Mouse (Mus musculus): ENCODE data around the gene Tmie.

GRCm38 (mm10) chr9:110896595-110896994 lies 16.7 kb upstream of the Tmie start:
- no peak for TF ChIP-seq USF1 (IDR thresholded peaks at IDR 0.05; ENCODE audit: low read depth)
- no peak for TF ChIP-seq POLR2A (IDR thresholded peaks at IDR 0.05; ENCODE audit: insufficient read length, low read depth)
- no peak for TF ChIP-seq POLR2AphosphoS2 (IDR thresholded peaks at IDR 0.05; ENCODE audit: insufficient read length, low read depth)
- no peak for TF ChIP-seq TCF12 (IDR thresholded peaks at IDR 0.05; ENCODE audit: insufficient read depth, poor library complexity, severe bottlenecking)
- no peak for TF ChIP-seq MAX (IDR thresholded peaks at IDR 0.05; ENCODE audit: low read depth)
- no peak for TF ChIP-seq MYOG (IDR thresholded peaks at IDR 0.05; ENCODE audit: control insufficient read depth in 1 of 3, insufficient read depth in 1 of 3, insufficient read length in 2 of 3, low read depth in 2 of 3)
- no peak for TF ChIP-seq CEBPB (IDR thresholded peaks at IDR 0.05; ENCODE audit: insufficient read depth, poor library complexity, severe bottlenecking)
- no peak for TF ChIP-seq REST (IDR thresholded peaks at IDR 0.05; ENCODE audit: insufficient read depth, insufficient read length)
- no peak for TF ChIP-seq MYOD1 (IDR thresholded peaks at IDR 0.05; ENCODE audit: control insufficient read depth in 1 of 3, insufficient read length in 2 of 3, low read depth in 2 of 3)
- no peak for TF ChIP-seq SRF (IDR thresholded peaks at IDR 0.05; ENCODE audit: control insufficient read depth, insufficient read length, low read depth)
- TF ChIP-seq TCF3 (IDR thresholded peaks at IDR 0.05; ENCODE audit: insufficient read length, low read depth), result no peak
- TF ChIP-seq E2F4 (IDR thresholded peaks at IDR 0.05; ENCODE audit: insufficient read depth), result no peak
